Mouse (Mus musculus): ENCODE data around the gene Ttf2. TPM values are rescaled to one million over a fixed set of nuclear protein-coding genes. Genes with fewer than 3 reads are reported as not detected.

The Ttf2 gene
- polyA plus RNA-seq, 1 experiment, result 1.1 TPM

GRCm38 (mm10) chr3:101012131-101012571 is 42.7 kb upstream of the Ttf2 start:
- H3K4me3 ChIP-seq (ENCODE audit: low read depth, low read length), result no peak overlapping the region; the same call in 1 of the 2 replicates
- no peak for TF ChIP-seq POLR2A (IDR thresholded peaks at IDR 0.05; ENCODE audit: low read depth, low read length)
- TF ChIP-seq CTCF (IDR thresholded peaks at IDR 0.05; ENCODE audit: extremely low read depth, insufficient read length, insufficient replicate concordance, low read depth, low read length), result no peak
- H3K27me3 ChIP-seq (ENCODE audit: control insufficient read depth, insufficient read depth, low read length), result no peaks in the 10 kb centered on the region
- H3K4me1 ChIP-seq (ENCODE audit: control insufficient read depth, insufficient read depth, insufficient read length, low read length), result peaks cover 13% of the 10 kb centered on the region
- 68% methylated on average over 10 of the region's 10 CpGs for WGBS
- H3K36me3 ChIP-seq (ENCODE audit: control insufficient read depth, insufficient read depth, low read length), result no peaks in the 10 kb centered on the region
- peak overlapping the region; percentile 61 for H3K27ac ChIP-seq (ENCODE audit: insufficient read depth, low read depth, low read length)

DNA sequence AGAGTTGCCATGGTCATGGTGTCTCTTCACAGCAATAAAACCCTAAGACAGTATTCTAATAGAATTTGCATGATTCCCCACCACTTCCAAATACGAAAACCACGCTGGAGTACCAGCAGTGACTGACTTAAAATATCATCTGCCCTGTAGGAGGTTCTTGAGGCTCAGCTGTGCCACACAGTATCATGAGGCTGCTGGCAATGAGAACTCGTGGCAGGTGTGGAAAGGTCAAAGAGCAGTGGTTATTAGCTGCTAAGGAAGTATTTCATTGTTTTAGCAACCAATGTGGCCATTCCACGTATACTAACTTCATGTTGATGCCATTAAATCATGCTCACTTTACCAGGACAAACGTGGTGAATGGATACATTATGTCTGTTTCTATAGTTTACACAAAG is 41.7 kb upstream of the Ttf2 start:
- H3K27ac ChIP-seq (ENCODE audit: insufficient read depth, low read depth, low read length), result peak overlapping the region; percentile 66
- no peak for TF ChIP-seq POLR2A (IDR thresholded peaks at IDR 0.05; ENCODE audit: low read depth, low read length)
- TF ChIP-seq CTCF (IDR thresholded peaks at IDR 0.05; ENCODE audit: extremely low read depth, insufficient read length, insufficient replicate concordance, low read depth, low read length), result no peak

GRCm38 (mm10) chr3:101010589-101011202 is 41.2 kb upstream of the Ttf2 start:
- peaks cover 13% of the 10 kb centered on the region for H3K4me1 ChIP-seq (ENCODE audit: control insufficient read depth, insufficient read depth, insufficient read length, low read length)
- no peak for TF ChIP-seq POLR2A (IDR thresholded peaks at IDR 0.05; ENCODE audit: low read depth, low read length)
- no peak overlapping the region for H3K4me3 ChIP-seq (ENCODE audit: low read depth, low read length)
- no peaks in the 10 kb centered on the region for H3K27me3 ChIP-seq (ENCODE audit: control insufficient read depth, insufficient read depth, low read length)
- WGBS, result 20% methylated on average over 4 of the region's 4 CpGs
- H3K27ac ChIP-seq (ENCODE audit: insufficient read depth, low read depth, low read length), result peak overlapping the region; percentile 66
- H3K36me3 ChIP-seq (ENCODE audit: control insufficient read depth, insufficient read depth, low read length), result no peaks in the 10 kb centered on the region

More for the DNA sequence above, 41.7 kb upstream of the Ttf2 start:
- 21% methylated on average over 5 of the region's 5 CpGs for WGBS
- Histone ChIP-seq H3K27me3 (ENCODE audit: control insufficient read depth, insufficient read depth, low read length) (no peaks in the 10 kb centered on the region), H3K4me3 (ENCODE audit: low read depth, low read length) (no peak overlapping the region), H3K36me3 (ENCODE audit: control insufficient read depth, insufficient read depth, low read length) (no peaks in the 10 kb centered on the region), H3K4me1 (ENCODE audit: control insufficient read depth, insufficient read depth, insufficient read length, low read length) (peaks cover 13% of the 10 kb centered on the region)

DNA sequence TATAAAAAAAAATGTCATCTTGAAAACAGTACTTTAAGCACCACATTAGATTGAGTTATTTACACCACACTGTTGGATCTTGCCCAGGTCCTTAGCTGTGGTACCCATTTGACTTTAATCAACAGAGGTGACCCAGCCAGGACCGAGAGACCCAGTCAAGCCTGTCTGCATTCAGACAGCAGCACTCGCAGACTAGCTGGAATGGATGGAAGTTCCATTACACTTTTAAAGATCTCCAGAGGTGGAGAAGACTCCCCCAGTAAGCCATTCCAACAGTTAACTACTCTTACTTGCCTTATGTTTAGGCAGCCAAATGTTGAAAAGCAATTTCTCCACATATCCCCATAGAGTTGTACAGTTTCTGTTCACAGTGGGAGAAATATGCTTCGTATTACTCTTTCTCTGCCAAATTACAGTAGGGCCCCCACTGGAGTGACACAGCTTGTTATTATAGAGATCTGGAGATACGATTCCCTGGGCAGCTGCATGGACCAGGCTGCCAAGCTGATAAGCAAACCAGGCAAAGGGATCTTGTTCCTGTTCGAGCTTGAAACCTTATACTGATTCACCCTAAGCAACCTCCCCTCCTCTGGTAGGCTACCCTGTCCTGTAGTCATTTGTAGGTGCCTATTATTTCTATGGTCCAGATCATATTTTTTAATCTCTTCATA is 37.8 kb upstream of the Ttf2 start:
- Histone ChIP-seq H3K4me3 (ENCODE audit: low read depth, low read length) (no peak overlapping the region), H3K27ac (ENCODE audit: insufficient read depth, low read depth, low read length) (no peak overlapping the region), H3K36me3 (ENCODE audit: control insufficient read depth, insufficient read depth, low read length) (no peaks in the 10 kb centered on the region), H3K4me1 (ENCODE audit: control insufficient read depth, insufficient read depth, insufficient read length, low read length) (peaks cover 11% of the 10 kb centered on the region), H3K27me3 (ENCODE audit: control insufficient read depth, insufficient read depth, low read length) (no peaks in the 10 kb centered on the region)
- no peak for TF ChIP-seq CTCF (IDR thresholded peaks at IDR 0.05; ENCODE audit: extremely low read depth, insufficient read length, insufficient replicate concordance, low read depth, low read length)
- no peak for TF ChIP-seq POLR2A (IDR thresholded peaks at IDR 0.05; ENCODE audit: low read depth, low read length)
- WGBS, result 39% methylated on average over 5 of the region's 5 CpGs

- Histone ChIP-seq H3K4me3 (ENCODE audit: low read depth, low read length) (no peak overlapping the region), H3K27me3 (ENCODE audit: control insufficient read depth, insufficient read depth, low read length) (no peaks in the 10 kb centered on the region), H3K4me1 (ENCODE audit: control insufficient read depth, insufficient read depth, insufficient read length, low read length) (peaks cover 3% of the 10 kb centered on the region; the same call in 1 of the 2 replicates), H3K36me3 (ENCODE audit: control insufficient read depth, insufficient read depth, low read length) (no peaks in the 10 kb centered on the region), H3K27ac (ENCODE audit: insufficient read depth, low read depth, low read length) (no peak overlapping the region)
- 88% methylated on average over 6 of the region's 6 CpGs for WGBS
- no peak for TF ChIP-seq CTCF (IDR thresholded peaks at IDR 0.05; ENCODE audit: extremely low read depth, insufficient read length, insufficient replicate concordance, low read depth, low read length)
- TF ChIP-seq POLR2A (IDR thresholded peaks at IDR 0.05; ENCODE audit: low read depth, low read length), result no peak
Observed at GRCm38 (mm10) chr3:101005392-101005791, 35.9 kb upstream of the Ttf2 start.

GRCm38 (mm10) chr3:101003575-101004356 is 34.3 kb upstream of the Ttf2 start:
- Histone ChIP-seq H3K4me3 (ENCODE audit: low read depth, low read length) (no peak overlapping the region), H3K4me1 (ENCODE audit: control insufficient read depth, insufficient read depth, insufficient read length, low read length) (peaks cover 2% of the 10 kb centered on the region; the same call in 1 of the 2 replicates), H3K36me3 (ENCODE audit: control insufficient read depth, insufficient read depth, low read length) (no peaks in the 10 kb centered on the region), H3K27ac (ENCODE audit: insufficient read depth, low read depth, low read length) (no peak overlapping the region; the same call in 1 of the 2 replicates), H3K27me3 (ENCODE audit: control insufficient read depth, insufficient read depth, low read length) (no peaks in the 10 kb centered on the region)
- TF ChIP-seq CTCF (IDR thresholded peaks at IDR 0.05; ENCODE audit: extremely low read depth, insufficient read length, insufficient replicate concordance, low read depth, low read length) (no peak), POLR2A (IDR thresholded peaks at IDR 0.05; ENCODE audit: low read depth, low read length) (no peak)
- 80% methylated on average over 15 of the region's 15 CpGs for WGBS

GRCm38 (mm10) chr3:100999732-101000131 is 30.3 kb upstream of the Ttf2 start:
- no peaks in the 10 kb centered on the region for H3K27me3 ChIP-seq (ENCODE audit: control insufficient read depth, insufficient read depth, low read length)
- WGBS, result 38% methylated on average over 2 of the region's 2 CpGs

More at GRCm38 (mm10) chr3:100999732-101000131, 30.3 kb upstream of the Ttf2 start:
- no peak overlapping the region for H3K4me3 ChIP-seq (ENCODE audit: low read depth, low read length)
- H3K27ac ChIP-seq (ENCODE audit: insufficient read depth, low read depth, low read length), result no peak overlapping the region
- H3K4me1 ChIP-seq (ENCODE audit: control insufficient read depth, insufficient read depth, insufficient read length, low read length), result peaks cover 2% of the 10 kb centered on the region; the same call in 1 of the 2 replicates
- TF ChIP-seq CTCF (IDR thresholded peaks at IDR 0.05; ENCODE audit: extremely low read depth, insufficient read length, insufficient replicate concordance, low read depth, low read length) (no peak), POLR2A (IDR thresholded peaks at IDR 0.05; ENCODE audit: low read depth, low read length) (no peak)
- H3K36me3 ChIP-seq (ENCODE audit: control insufficient read depth, insufficient read depth, low read length), result no peaks in the 10 kb centered on the region

Data from small intestine, adult 2 months (tissue).